Mouse (Mus musculus): Measurements from ENCODE around the gene Twnk. TPM values are rescaled to one million over a fixed set of nuclear protein-coding genes. Genes with fewer than 3 reads are reported as not detected.

Twnk gene
- total RNA-seq, 2 experiments from 2014 or later, result 27.4 to 28.4 TPM

- no peak for DNase-seq (ENCODE audit: low spot score)
Measured at GRCm38 (mm10) chr19:44997786-44998185, 7.7 kb upstream of the Twnk start.

GRCm38 (mm10) chr19:44999647-45000046 is 5.8 kb upstream of the Twnk start:
- DNase-seq (ENCODE audit: low spot score), result no peak
- intact Hi-C loops (cut with DNase I), result no loop called here

More at GRCm38 (mm10) chr19:44997786-44998185, 7.7 kb upstream of the Twnk start:
- intact Hi-C loops (cut with DNase I), result no loop called here

GRCm38 (mm10) chr19:45002301-45002700 is 3.2 kb upstream of the Twnk start:
- intact Hi-C loops (cut with DNase I), result no loop called here
- no peak for DNase-seq (ENCODE audit: low spot score)

- intact Hi-C loops (cut with DNase I), result no loop called here
- DNase-seq (ENCODE audit: low spot score), result no peak
Measured at GRCm38 (mm10) chr19:45003740-45004516, 1.5 kb upstream of the Twnk start.

GRCm38 (mm10) chr19:45005957-45006712 is 672 bp downstream of the Twnk start, which contains the start of gene Mrpl43:
TSS of gene Mrpl43 (minus strand) at chr19:45006442.
- intact Hi-C loops (cut with DNase I), result no loop called here

GRCm38 (mm10) chr19:45007021-45007420 is 1.6 kb downstream of the Twnk start:
- no peak for DNase-seq (ENCODE audit: low spot score)
- intact Hi-C loops (cut with DNase I), result no loop called here

More at GRCm38 (mm10) chr19:45005957-45006712, 672 bp downstream of the Twnk start, which contains the start of gene Mrpl43:
- peak; percentile 89 for DNase-seq (ENCODE audit: low spot score)

- no peak for DNase-seq (ENCODE audit: low spot score)
- intact Hi-C loops (cut with DNase I), result no loop called here
Measured at GRCm38 (mm10) chr19:45007425-45008191, 2.1 kb downstream of the Twnk start.

GRCm38 (mm10) chr19:45010646-45011045 is 5.2 kb downstream of the Twnk start:
- DNase-seq (ENCODE audit: low spot score), result no peak
- intact Hi-C loops (cut with DNase I), result no loop called here

GRCm38 (mm10) chr19:45012219-45012618 is 6.8 kb downstream of the Twnk start:
- intact Hi-C loops (cut with DNase I), result no loop called here
- no peak for DNase-seq (ENCODE audit: low spot score)

- no peak for DNase-seq (ENCODE audit: low spot score)
- intact Hi-C loops (cut with DNase I), result loop anchor here (1.0 kb wide), 1 partner anchor 19 kb away; no protein-coding TSS in a partner anchor
Measured at GRCm38 (mm10) chr19:45012636-45013035, 7.2 kb downstream of the Twnk start.

GRCm38 (mm10) chr19:45013581-45014225 is 8.2 kb downstream of the Twnk start:
- DNase-seq (ENCODE audit: low spot score), result no peak
- intact Hi-C loops (cut with DNase I), result loop anchor here (1.0 kb wide), 1 partner anchor 18 kb away; no protein-coding TSS in a partner anchor

GRCm38 (mm10) chr19:45014335-45014971 is 9.0 kb downstream of the Twnk start, which contains the start of gene Lzts2:
TSS of gene Lzts2 (plus strand) at chr19:45014414.
- no peak for DNase-seq (ENCODE audit: low spot score)
- intact Hi-C loops (cut with DNase I), result no loop called here

- intact Hi-C loops (cut with DNase I), result no loop called here
- DNase-seq (ENCODE audit: low spot score), result peak; percentile 50
Measured at GRCm38 (mm10) chr19:45014981-45015402, 9.5 kb downstream of the Twnk start.

GRCm38 (mm10) chr19:45015518-45016281 is 10.2 kb downstream of the Twnk start:
- peak; percentile 40 for DNase-seq (ENCODE audit: low spot score)
- intact Hi-C loops (cut with DNase I), result no loop called here

GRCm38 (mm10) chr19:45016341-45017215 is 11.1 kb downstream of the Twnk start:
- DNase-seq (ENCODE audit: low spot score), result peak; percentile 73
- intact Hi-C loops (cut with DNase I), result no loop called here

- intact Hi-C loops (cut with DNase I), result no loop called here
- DNase-seq (ENCODE audit: low spot score), result peak; percentile 81
Measured at GRCm38 (mm10) chr19:45017216-45017771, 11.8 kb downstream of the Twnk start.

GRCm38 (mm10) chr19:45017909-45018308 is 12.4 kb downstream of the Twnk start:
- intact Hi-C loops (cut with DNase I), result no loop called here
- DNase-seq (ENCODE audit: low spot score), result peak; percentile 91
